Mouse (Mus musculus): ENCODE results near the gene Bcl2l13.
"Not testable (repeated sequence)": the region's sequence is repeated elsewhere in the genome, so short reads cannot be mapped to it uniquely, and the experiment has no call there.

Gene Bcl2l13

DNA sequence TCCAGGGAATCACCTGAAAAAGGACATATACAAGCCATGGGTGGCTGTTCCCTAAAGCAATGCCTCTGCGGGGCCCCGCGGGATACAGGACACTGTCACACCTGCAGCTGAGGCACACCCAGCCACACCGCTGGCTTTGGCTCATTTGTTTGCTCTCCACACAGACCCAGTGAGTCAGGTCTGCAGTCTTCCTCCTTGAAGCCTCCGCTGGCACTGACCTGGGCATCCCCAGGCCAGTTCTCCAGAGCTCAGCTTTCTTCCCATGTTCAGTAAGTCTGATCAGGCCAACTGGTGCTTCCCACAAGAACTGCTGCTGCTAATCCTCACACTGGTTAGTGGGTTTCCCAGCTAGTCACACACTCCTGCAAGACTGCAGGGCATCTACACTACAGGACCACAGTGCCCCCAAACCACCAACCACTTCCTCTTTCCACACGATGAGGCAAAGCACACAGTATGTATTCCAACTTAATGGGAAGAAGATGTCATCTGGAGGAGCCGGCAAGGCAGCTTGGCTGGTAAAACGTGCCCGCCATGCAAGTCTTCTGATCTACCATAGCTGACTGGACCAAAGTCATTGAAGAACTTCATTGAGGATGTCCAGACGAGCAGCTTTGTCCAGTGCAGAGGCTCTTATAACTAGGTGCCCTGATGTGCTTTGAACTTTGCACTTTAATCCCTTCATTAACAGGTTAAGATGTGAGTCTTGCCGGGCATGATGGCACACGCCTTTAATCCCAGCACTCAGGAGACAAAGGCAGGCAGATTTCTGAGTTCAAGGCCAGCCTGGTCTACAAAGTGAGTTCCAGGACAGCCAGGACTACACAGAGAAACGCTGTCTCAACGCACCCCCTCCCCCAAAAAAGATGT, 66.0 kb downstream of the Bcl2l13 start:
- no peak for DNase-seq

DNA sequence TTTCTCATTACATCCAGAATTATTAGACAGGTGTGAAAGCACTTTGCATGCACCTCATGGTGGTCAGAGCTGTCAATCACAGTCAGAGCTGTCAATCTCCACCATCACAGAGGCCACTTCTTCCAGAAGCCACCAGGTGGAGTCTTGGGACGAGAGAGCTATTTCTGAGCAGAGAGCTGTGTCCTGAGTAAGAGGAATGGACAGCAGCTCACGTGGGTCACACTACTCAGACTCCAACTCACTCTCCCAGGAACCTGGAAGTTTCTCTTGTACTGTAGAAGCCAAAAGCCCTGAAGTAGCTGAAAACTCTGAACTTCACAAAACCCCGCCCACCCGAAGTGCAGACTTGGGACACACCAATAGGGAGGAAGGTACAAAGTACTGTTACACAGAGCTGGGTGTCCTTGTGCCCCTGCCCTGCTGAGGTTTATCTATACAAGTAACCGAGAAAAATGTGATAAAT, 67.5 kb downstream of the Bcl2l13 start:
- no peak for DNase-seq

DNA sequence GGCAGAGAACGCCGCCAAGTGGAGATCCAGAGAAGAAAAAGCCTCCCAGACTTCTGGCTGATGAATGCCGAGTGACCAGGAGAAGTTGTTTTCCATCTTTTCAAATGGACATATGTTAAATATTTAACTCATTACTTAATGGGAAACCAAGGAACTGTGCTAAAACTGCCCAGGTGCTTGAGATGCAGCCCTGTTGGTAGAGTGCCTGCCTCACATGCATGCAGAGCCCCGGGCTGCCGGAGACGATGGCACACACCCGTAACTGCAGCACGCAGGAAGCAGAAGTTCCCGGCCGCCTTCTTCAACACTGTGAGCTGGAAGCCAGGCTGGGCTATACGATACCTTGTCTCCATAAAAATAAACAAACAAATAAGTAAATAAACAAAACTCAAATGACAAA, 67.9 kb downstream of the Bcl2l13 start:
- no peak for DNase-seq

DNA sequence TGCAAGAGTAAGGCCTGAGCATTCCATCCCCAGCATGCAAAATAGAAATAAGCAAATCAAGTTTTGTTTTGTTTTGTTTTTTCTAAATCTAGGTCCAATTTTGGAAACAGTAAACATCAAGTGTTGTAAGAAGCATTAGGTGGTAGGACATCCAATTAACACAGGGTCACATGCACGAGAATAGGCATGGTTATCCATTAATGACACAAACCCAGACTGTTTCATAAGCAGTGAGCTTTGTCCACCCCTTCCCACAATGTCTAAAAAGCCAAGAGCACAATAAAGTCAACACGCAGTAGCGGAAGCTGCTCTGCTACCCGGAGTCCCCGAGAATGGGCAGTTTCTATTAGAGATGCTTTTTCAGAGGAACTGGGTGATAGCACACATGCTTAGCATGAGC, 69.1 kb downstream of the Bcl2l13 start:
- no peak for DNase-seq

DNA sequence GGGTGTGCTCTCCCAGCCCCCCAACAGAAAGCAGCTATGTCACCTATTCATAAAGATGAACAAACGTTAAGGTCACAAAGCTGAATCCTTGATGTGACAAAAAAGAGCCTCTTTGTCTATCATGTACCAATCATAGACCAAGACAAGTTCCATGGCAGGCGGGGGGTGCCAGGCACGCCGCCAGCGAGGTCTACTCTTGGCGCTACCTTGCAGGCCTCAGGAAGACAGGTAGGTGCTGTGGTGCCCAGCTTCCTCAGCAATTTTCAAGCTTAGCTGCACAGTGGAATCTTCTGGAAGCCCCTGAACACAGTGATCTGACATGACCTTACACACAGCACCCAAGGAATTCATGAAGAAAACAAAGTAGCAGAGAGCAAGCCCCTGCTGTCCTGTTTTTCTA, 70.5 kb downstream of the Bcl2l13 start:
- no peak for DNase-seq

DNA sequence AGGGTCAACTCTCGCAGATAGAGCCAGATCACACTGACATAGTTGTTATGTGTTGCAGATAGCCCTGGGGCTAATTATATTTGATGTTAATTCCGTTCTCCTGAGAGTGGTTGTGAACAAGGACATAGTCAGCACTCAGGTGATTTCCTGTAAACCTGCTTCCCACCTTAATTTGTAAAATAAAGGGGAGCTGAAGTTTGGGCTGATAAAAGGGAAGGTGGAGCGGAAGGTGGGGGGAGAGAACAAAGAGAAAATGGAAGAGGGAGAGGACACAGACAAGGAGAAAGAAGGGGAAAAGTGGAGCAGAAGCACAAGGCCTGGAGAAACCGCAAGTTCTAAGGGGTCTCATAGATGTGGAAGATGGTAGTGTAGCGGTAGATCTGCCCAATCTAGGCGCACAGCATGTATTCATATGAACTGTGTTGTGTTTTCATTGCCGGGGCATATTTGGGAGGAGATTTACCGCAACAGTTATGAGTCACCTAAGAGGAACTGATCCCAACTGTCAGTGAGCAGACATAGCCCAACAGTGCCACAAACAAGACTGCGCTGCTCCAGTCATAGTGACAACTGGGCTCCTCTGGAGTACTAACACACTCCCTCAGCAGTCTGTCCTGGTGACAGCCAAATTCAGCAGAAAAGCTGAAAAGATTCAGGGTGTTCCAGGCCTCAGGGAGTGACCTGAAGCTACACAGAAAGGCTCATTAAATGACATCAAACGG, 72.0 kb downstream of the Bcl2l13 start:
- DNase-seq, result not testable (repeated sequence)

DNA sequence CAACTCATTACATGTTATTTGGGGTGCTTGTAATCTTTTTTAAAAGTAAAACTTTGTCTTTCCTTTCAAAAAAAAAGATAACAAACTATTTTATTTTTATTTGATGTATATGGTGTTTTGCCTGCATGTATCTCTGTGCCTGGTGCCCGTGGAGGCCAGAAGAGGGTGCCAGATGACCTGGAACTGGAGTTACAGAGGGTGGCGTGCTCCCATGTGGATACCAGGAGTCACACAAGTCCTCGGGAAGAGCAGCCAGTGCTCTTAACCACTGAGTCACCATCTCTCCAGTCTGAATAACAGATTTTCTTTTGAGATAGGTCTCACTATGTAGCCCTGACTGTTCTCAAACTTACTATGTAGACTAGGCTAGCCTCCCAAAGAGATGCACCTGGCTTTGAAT, 73.5 kb downstream of the Bcl2l13 start:
- DNase-seq, result no peak

DNA sequence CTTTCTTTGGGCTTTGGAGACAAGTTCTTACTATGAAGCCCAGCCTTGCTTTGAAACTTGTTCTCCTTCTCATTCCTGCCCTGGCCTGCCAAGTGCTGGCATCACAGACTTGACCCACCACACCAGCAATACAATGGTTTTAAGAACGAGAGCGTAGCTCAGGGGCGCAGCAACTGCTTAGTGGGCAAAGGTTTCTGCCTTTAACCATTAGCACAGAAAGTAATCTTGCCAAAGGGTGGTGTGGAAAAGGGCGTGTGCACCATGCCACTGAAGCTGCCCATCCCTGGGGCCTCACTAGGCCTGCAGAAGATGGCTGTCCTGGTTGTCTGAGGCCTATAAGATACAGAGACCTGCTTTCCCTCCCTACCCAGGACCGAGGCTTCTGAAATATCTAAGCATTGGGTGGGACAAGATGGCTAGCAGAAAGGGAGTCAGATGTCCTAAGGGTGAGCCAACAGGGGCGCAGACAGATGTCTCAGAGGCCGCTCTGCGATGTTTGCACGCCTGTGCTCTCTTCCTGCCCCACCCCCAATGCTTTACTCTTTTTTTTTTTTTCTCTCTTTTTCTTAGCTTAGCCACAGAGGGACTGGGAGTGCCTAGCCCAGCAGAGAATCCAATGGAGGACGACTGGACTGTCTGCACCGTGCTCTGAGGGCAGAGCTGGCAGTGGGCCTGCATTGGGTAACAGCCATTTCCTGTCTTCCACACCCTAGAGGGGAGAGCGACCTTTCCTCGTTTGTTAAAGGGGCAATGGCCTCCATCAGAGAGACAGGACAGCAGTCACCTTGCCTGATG, 75.4 kb downstream of the Bcl2l13 start:
- DNase-seq, result no peak

DNA sequence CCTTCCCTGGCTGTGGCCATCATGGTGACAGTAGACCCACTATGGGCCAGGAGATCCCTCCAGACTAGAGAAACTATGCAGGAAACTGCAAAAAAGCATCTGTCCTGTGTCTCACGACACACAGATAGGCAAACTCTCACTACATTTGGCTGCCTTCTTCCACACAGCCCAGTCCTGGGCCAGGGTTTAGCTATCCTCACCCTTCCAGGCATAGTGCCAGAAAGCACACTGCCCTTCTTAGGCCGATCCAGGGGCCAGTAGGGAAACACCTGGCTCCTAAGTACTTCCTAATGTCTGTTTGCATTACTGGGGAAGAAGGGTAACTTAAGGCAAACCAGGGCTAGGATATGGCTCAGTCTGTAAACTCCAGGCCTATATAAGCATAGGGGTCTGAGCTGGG, 76.9 kb downstream of the Bcl2l13 start:
- DNase-seq, result no peak

DNA sequence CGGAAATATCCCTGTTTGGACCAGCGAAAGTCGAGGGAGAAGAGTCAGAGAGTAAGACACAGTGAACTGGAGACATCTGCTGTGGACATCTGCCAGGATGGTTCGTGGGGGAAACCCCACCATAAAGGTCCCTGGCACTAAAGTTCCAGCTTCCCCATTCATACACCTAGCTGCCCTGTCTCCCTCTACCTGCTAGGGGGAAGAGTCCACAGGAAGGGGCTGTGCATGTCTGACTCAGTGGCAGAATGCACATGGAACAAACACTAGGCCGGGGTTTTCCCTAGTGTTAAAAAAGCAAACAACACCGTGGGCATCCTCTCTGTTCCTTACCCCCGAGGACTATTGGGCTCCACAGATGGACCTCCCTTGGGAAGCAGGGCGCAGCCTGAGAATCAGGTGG, 77.8 kb downstream of the Bcl2l13 start:
- DNase-seq, result no peak

DNA sequence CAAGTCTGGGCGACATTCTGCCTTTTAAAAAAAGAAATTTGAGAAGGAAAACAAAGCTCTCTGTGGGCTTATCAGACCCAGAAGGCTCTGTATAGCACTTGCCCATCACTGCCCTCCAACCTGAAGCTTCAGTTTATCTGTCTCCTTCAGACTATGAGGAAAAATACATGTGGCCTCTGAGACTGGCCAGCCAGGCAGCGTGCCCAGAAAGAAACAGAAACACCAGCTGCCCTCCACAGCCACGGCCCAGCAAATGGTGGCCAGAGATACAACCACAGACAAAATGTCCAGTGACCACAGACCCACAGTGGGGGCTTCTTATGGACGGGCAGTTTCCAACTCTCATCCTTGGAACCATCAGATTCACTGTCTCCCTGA, 78.5 kb downstream of the Bcl2l13 start:
- DNase-seq, result no peak

DNA sequence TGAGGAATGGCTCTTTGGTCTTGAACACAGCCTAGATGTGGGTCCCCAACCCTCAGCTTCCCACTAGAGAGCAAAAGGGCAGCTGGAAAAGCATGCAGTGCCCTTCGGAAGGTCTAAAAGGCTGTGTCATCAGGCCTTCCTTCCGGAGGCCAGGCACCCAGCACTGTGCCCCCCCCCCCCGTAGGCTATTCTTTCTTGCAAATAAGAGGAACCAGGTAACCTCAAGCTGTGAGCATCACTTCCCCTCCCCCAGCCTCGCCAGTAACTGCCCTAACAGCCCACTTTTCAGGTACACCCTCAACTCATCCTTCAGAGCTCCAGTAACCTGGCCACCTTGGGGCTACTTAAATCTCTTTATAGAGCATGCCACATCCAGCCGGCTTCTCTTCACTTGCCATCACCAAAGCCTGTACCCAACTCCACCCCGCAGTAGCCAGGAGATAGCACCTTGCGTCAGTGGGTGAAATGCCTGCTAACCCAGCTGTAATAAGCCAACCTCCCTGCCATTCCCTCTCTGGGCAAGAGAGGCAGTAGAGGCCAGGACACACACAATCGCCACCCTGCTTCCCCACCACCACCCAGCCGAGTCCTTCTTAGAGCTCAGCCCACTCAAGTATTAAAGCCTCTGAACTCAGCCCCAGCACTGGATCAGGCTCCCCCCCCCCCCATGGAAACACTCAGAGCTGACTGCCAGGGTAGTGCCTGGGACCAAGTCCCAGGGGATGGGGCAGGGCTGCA, 79.1 kb downstream of the Bcl2l13 start:
- DNase-seq, result peak in 1 of 2 experiments; percentile 24

DNA sequence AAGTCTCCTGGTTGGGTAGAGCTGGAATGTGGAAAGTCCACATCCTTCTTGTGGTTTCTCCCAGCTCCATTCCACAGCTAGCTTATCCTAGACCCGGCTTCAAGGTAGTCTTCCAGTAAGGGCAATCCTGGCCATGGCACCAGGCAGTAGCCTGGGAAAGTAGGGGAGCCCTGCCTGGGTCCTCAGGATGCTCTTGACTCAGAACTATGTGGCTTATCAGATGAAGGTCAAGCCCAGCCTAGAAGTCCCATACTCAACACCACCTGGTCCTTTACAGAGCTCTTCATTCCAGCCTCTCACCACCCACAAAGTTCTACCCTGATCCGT, 79.6 kb downstream of the Bcl2l13 start:
- no peak for DNase-seq

DNA sequence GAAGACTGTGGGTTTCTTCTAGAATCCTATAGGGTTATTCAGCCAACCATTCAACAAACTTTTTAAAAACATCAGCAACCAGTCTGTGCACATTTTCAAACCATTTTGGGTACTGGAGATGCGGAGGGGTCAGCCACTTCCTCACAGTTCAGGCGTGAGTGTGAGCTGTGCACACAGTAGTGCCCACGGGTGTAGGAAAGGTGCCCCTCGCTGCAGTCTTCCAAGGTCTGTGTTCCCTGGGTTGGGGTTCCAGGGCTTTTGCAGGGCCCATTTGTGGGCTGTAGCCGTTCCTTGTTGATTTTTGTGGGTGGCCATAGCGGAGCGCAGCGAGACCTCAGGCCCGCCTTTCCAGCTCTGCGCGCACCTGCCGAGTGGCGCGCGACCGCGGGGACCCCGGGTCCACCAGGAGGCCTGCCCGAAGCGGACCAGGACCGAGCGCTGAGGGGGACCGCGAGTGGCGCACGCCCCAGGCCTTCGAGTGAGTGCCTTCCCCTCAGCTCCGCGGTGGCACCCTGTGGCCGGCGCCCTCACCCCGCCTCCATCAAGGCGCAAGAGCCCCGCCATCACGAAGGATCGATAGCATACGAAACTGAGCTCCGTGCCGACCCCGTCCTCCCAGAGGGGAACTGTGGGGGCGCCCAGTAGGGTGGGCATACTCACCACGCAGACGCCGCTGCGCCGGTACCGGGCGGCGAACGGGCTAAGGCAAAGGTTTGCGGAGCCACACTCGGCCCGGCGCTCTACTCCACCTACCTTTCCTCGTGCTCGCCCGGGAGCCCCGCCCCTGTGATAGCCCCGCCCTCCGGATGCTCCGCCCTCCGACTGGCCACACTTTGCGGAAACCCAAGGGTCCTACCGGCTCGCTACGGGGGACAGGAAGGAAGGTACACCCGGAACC, 80.3 kb downstream of the Bcl2l13 start, which contains the start of gene Bid:
Bid (minus strand) TSS at position 780 of the 898 bp plus-strand sequence.
- peak; percentile 42 to 51 for DNase-seq

DNA sequence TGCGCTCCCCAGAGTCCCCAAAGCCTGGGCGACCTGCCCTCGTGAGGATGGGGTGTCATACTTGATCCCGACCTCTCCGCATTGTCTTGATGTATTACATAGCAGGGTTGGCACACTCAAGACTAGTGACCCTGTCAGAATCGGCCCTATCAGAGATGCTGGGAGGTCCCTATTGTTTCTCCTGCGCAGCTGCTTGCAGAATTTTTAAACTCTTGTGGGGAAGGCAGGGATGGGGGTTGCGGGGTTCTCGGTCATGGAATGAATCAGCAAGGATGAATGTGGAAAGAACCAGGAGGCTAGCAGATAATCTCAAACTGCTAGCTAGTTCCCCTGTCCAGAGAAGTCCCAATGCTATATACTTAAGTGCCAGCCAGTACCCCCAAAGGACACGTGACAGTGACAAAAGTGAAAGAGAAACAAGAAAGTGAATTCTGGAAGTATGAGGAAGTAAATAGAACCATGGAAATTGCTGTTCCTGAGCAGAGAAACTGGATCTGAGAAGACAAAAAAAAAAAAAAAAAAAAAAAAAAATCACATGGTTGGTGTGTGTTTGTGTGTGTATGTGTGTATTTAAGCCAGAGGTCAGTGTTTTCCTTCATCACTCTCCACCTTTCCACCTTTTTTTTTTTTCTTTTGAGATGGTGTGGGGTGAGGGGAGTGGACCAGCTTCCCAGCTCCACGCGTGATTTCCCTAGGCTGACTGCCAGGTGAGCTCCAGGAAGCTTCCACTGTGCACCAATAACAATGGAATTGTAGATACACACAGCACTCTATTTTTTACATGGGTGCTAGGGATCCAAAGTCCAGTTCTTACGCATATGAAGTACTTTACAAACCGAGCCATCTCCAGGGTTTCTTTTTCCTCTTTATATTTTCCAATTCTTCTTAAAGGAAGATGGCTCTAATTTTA, 81.2 kb downstream of the Bcl2l13 start:
- not testable (repeated sequence) for DNase-seq

DNA sequence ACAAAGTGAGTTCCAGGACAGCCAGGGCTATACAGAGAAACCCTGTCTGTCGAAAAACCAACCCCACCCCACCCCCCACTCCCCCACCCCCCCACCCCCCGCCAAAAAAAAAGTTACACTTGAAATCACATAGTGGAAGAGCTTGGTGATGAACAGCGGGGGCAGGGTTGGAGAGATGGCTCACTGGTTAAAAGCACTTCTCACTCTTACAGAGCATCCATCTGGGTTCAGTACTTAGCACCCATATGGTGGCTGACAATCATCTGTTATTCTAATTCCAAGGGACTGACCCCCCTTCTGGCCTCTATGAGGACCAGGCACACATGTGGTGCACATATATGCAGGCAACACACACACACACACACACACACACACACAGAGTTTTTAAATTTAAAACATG, 82.0 kb downstream of the Bcl2l13 start:
- DNase-seq, result no peak

DNA sequence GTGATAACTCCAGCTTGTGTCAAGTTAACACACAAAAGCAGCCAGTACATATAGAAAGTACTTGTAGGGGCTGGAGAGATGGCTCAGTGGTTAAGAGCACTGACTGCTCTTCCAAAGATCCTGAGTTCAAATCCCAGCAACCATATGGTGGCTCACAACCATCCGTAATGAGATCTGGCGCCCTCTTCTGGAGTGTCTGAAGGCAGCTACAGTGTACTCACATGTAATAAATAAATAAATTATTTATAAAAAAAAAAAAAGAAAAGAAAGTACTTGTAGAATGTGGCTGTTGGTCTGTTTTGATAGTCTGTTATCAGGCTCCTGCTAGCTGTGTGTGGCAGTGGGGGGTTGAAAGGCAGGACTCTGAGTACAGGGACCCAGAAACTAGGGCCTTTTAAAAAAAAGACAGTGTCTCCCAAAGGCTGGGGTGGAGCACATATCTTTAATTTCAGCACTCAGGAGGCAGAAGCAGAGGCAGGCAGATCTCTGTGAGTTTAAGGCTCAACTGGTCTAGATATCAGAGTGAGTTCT, 88.8 kb downstream of the Bcl2l13 start:
- not testable (repeated sequence) for DNase-seq

DNA sequence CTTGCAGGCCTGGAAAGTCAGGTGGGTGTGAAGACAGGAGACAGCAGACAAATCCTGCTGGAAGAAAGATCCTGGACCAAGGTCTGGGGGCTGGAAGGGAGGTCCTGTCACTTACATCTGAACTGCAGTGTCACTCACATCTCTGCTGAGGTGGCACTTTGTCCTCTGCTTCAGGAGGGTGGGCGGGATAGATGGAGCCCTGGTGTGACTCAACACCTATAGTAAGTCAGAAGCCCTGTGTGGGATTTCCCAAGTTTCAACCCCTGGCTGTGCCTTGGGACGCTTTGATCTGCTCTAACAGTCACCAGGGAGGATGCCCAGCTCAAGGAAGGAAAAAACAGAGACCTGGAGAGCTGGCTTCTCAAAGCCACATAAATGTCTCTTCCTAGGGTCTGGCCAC, 90.9 kb downstream of the Bcl2l13 start:
- DNase-seq, result no peak

DNA sequence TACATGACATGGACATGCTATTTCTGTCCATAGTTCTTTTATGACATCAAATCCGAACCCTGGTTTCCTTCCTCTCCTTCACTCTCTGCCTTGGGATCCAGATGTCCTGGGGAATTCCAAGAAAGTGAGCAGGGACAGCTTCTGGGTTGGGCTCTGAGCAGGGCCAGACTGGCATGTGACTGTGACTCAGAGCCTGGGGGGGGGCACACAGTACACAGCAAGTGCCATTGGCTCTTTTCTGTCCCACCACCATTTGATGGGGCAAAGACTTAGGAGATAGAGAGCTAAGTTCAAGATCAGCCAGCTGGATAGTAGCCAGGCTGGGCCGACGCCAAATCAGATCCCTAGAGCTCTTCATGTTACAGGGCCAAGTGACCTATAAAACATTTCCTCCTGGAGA, 91.8 kb downstream of the Bcl2l13 start:
- peak; percentile 31 to 33 for DNase-seq

DNA sequence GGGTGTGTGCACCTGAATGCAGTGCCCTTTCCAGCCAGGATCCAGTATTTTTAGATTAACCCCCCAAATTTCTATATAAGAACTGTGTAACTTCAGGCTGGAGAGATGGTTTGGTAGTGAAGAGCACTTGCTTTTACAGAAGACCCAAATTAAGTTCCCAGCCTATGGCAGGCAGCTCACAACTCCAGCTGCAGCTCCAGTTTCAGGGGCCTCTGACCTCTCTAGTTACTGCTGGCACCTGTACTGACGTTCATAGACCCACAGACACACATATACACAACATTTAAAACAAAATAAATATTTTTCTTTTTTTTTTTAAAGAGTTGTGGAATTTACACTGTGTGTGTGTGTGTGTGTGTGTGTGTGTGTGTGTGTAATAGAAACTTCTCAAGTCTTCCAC, 93.4 kb downstream of the Bcl2l13 start:
- DNase-seq, result no peak

Measured in cerebellum, adult 18-20 months (tissue).